Mouse (Mus musculus): ENCODE results near the gene Clec9a. TPM values are rescaled to one million over a fixed set of nuclear protein-coding genes. Genes with fewer than 3 reads are reported as not detected.
A peak's percentile ranks its signal among the peaks of the same experiment; 100 is the strongest.

Clec9a gene
- polyA plus RNA-seq, 1 experiment from 2014 or later = 0.17 TPM

- Histone ChIP-seq H3K4me3 (replicated peaks) (no peak overlapping the region), H3K27ac (no peak overlapping the region), H3K36me3 (no peaks in the 10 kb centered on the region), H3K27me3 (no peaks in the 10 kb centered on the region), H3K9me3 (replicated peaks) (no peaks in the 10 kb centered on the region), H3K4me2 (no peak overlapping the region), H3K9ac (no peak overlapping the region), H3K4me1 (replicated peaks) (no peaks in the 10 kb centered on the region)
- ATAC-seq (ENCODE audit: low read depth) (no peak), DNase-seq (no peak)
- WGBS (ENCODE audit: insufficient replicate concordance) = 11% methylated on average over 2 of the region's 2 CpGs
Measured at GRCm38 (mm10) chr6:129393087-129393720, 15.5 kb upstream of the Clec9a start.

GRCm38 (mm10) chr6:129393732-129394131 lies 14.9 kb upstream of the Clec9a start:
- Histone ChIP-seq H3K9me3 (replicated peaks) (no peaks in the 10 kb centered on the region), H3K27me3 (no peaks in the 10 kb centered on the region), H3K4me3 (replicated peaks) (no peak overlapping the region), H3K27ac (no peak overlapping the region), H3K9ac (no peak overlapping the region), H3K36me3 (no peaks in the 10 kb centered on the region), H3K4me2 (no peak overlapping the region), H3K4me1 (replicated peaks) (no peaks in the 10 kb centered on the region)
- DNase-seq (no peak), ATAC-seq (ENCODE audit: low read depth) (no peak)
- WGBS (ENCODE audit: insufficient replicate concordance) = 57% methylated on average over 6 of the region's 6 CpGs

GRCm38 (mm10) chr6:129396997-129397396 lies 11.7 kb upstream of the Clec9a start, which contains the start of gene Clec1b:
Gene Clec1b, plus strand, starts transcription at chr6:129397297.
- Histone ChIP-seq H3K36me3 (no peaks in the 10 kb centered on the region), H3K4me1 (replicated peaks) (no peaks in the 10 kb centered on the region), H3K4me3 (replicated peaks) (no peak within 1 kb of the TSS), H3K27me3 (no peaks in the 10 kb centered on the region), H3K9me3 (replicated peaks) (no peaks in the 10 kb centered on the region), H3K4me2 (no peak within 1 kb of the TSS), H3K27ac (peak within 1 kb of the TSS; percentile 39; the same call in 1 of the 2 replicates), H3K9ac (no peak within 1 kb of the TSS)
- WGBS (ENCODE audit: insufficient replicate concordance) = 40% methylated on average over 8 of the region's 8 CpGs
- DNase-seq (no peak), ATAC-seq (ENCODE audit: low read depth) (no peak)

GRCm38 (mm10) chr6:129399945-129400344 lies 8.7 kb upstream of the Clec9a start:
- ATAC-seq (ENCODE audit: low read depth) = no peak
- no peak for DNase-seq

GRCm38 (mm10) chr6:129402404-129402803 lies 6.3 kb upstream of the Clec9a start:
- DNase-seq (no peak), ATAC-seq (ENCODE audit: low read depth) (no peak)
- Histone ChIP-seq H3K27me3 (no peaks in the 10 kb centered on the region), H3K4me2 (no peak overlapping the region), H3K9ac (no peak overlapping the region), H3K9me3 (replicated peaks) (no peaks in the 10 kb centered on the region), H3K36me3 (no peaks in the 10 kb centered on the region), H3K4me3 (replicated peaks) (no peak overlapping the region), H3K4me1 (replicated peaks) (no peaks in the 10 kb centered on the region), H3K27ac (no peak overlapping the region)
- 60% methylated on average over 2 of the region's 2 CpGs for WGBS (ENCODE audit: insufficient replicate concordance)

More at GRCm38 (mm10) chr6:129399945-129400344, 8.7 kb upstream of the Clec9a start:
- Histone ChIP-seq H3K36me3 (no peaks in the 10 kb centered on the region), H3K4me1 (replicated peaks) (no peaks in the 10 kb centered on the region), H3K27me3 (no peaks in the 10 kb centered on the region), H3K9me3 (replicated peaks) (no peaks in the 10 kb centered on the region), H3K9ac (no peak overlapping the region), H3K4me2 (no peak overlapping the region), H3K4me3 (replicated peaks) (no peak overlapping the region), H3K27ac (0 out of 2 replicates have a peak overlapping the region, but pooled peaks have one; percentile 9)
- 42% methylated on average over 6 of the region's 6 CpGs for WGBS (ENCODE audit: insufficient replicate concordance)

- H3K4me1 ChIP-seq (replicated peaks) = no peaks in the 10 kb centered on the region
- H3K9me3 ChIP-seq (replicated peaks) = no peaks in the 10 kb centered on the region
- H3K27ac ChIP-seq = no peak overlapping the region
- no peak overlapping the region for H3K4me3 ChIP-seq (replicated peaks)
- H3K36me3 ChIP-seq = no peaks in the 10 kb centered on the region
- H3K4me2 ChIP-seq = no peak overlapping the region
- H3K27me3 ChIP-seq = no peaks in the 10 kb centered on the region
- ATAC-seq (ENCODE audit: low read depth) = no peak
- 76% methylated on average over 6 of the region's 6 CpGs for whole genome bisulfite sequencing (ENCODE audit: insufficient replicate concordance)
- no peak overlapping the region for H3K9ac ChIP-seq
- no peak for DNase-seq
Measured at GRCm38 (mm10) chr6:129403391-129403790, 5.3 kb upstream of the Clec9a start.

- DNase-seq (no peak), ATAC-seq (ENCODE audit: low read depth) (no peak)
- H3K9me3 ChIP-seq (replicated peaks) = no peaks in the 10 kb centered on the region
- H3K4me1 ChIP-seq (replicated peaks) = no peaks in the 10 kb centered on the region
- H3K36me3 ChIP-seq = no peaks in the 10 kb centered on the region
- H3K4me3 ChIP-seq (replicated peaks) = no peak overlapping the region
- H3K9ac ChIP-seq = no peak overlapping the region
- no peak overlapping the region for H3K27ac ChIP-seq
- H3K4me2 ChIP-seq = no peak overlapping the region
- no peaks in the 10 kb centered on the region for H3K27me3 ChIP-seq
Measured at GRCm38 (mm10) chr6:129405999-129406398, 2.7 kb upstream of the Clec9a start.

GRCm38 (mm10) chr6:129407324-129407723 lies 1.3 kb upstream of the Clec9a start:
- no peaks in the 10 kb centered on the region for H3K36me3 ChIP-seq
- H3K9ac ChIP-seq = no peak overlapping the region
- no peaks in the 10 kb centered on the region for H3K4me1 ChIP-seq (replicated peaks)
- H3K9me3 ChIP-seq (replicated peaks) = no peaks in the 10 kb centered on the region
- no peak overlapping the region for H3K4me3 ChIP-seq (replicated peaks)
- H3K27me3 ChIP-seq = no peaks in the 10 kb centered on the region
- DNase-seq (no peak), ATAC-seq (ENCODE audit: low read depth) (peak; percentile 55; the same call in 1 of the 2 replicates)
- H3K4me2 ChIP-seq = no peak overlapping the region
- H3K27ac ChIP-seq = peak overlapping the region; percentile 57
- 10% methylated on average over 2 of the region's 2 CpGs for WGBS (ENCODE audit: insufficient replicate concordance)

GRCm38 (mm10) chr6:129414177-129414576 lies 5.5 kb downstream of the Clec9a start:
- Histone ChIP-seq H3K36me3 (no peaks in the 10 kb centered on the region), H3K9me3 (replicated peaks) (no peaks in the 10 kb centered on the region), H3K27ac (no peak overlapping the region), H3K4me2 (no peak overlapping the region), H3K4me3 (replicated peaks) (no peak overlapping the region), H3K4me1 (replicated peaks) (no peaks in the 10 kb centered on the region), H3K27me3 (no peaks in the 10 kb centered on the region), H3K9ac (no peak overlapping the region)
- 64% methylated on average over 1 of the region's 1 CpGs for WGBS (ENCODE audit: insufficient replicate concordance)
- DNase-seq (no peak), ATAC-seq (ENCODE audit: low read depth) (no peak)

GRCm38 (mm10) chr6:129422311-129422710 lies 13.6 kb downstream of the Clec9a start:
- Histone ChIP-seq H3K4me2 (no peak overlapping the region), H3K4me1 (replicated peaks) (peaks cover 11% of the 10 kb centered on the region; the same call in 1 of the 2 replicates), H3K27me3 (no peaks in the 10 kb centered on the region), H3K4me3 (replicated peaks) (no peak overlapping the region), H3K36me3 (no peaks in the 10 kb centered on the region), H3K27ac (no peak overlapping the region), H3K9me3 (replicated peaks) (no peaks in the 10 kb centered on the region), H3K9ac (no peak overlapping the region)
- no peak for DNase-seq
- WGBS (ENCODE audit: insufficient replicate concordance) = 73% methylated on average over 3 of the region's 3 CpGs
- ATAC-seq (ENCODE audit: low read depth) = no peak

- no peak for DNase-seq
- Histone ChIP-seq H3K4me2 (no peak overlapping the region), H3K36me3 (no peaks in the 10 kb centered on the region), H3K9ac (no peak overlapping the region), H3K27me3 (no peaks in the 10 kb centered on the region), H3K4me1 (replicated peaks) (peaks cover 11% of the 10 kb centered on the region; the same call in 1 of the 2 replicates), H3K27ac (no peak overlapping the region), H3K4me3 (replicated peaks) (no peak overlapping the region), H3K9me3 (replicated peaks) (no peaks in the 10 kb centered on the region)
- WGBS (ENCODE audit: insufficient replicate concordance) = 63% methylated on average over 4 of the region's 4 CpGs
- ATAC-seq (ENCODE audit: low read depth) = no peak
Measured at GRCm38 (mm10) chr6:129423040-129423733, 14.5 kb downstream of the Clec9a start.

GRCm38 (mm10) chr6:129423734-129424072 lies 15.0 kb downstream of the Clec9a start:
- Histone ChIP-seq H3K9ac (no peak overlapping the region), H3K4me2 (no peak overlapping the region), H3K4me1 (replicated peaks) (peaks cover 11% of the 10 kb centered on the region; the same call in 1 of the 2 replicates), H3K9me3 (replicated peaks) (no peaks in the 10 kb centered on the region), H3K36me3 (no peaks in the 10 kb centered on the region), H3K4me3 (replicated peaks) (no peak overlapping the region), H3K27ac (no peak overlapping the region), H3K27me3 (no peaks in the 10 kb centered on the region)
- WGBS (ENCODE audit: insufficient replicate concordance) = 0% methylated on average over 1 of the region's 1 CpGs
- DNase-seq (peak; percentile 34), ATAC-seq (ENCODE audit: low read depth) (peak; percentile 86)

All from liver, embryonic 13.5 days (tissue).